Mouse (Mus musculus) lung, postnatal 36 days (tissue): Measurements from ENCODE around the gene Noxred1.
A peak's percentile ranks its signal among the peaks of the same experiment; 100 is the strongest.
"Not testable (repeated sequence)": the region's sequence is repeated elsewhere in the genome, so short reads cannot be mapped to it uniquely, and the experiment has no call there.

Source experiments
- DNase-seq: peaks from one replicate; pipeline ENCODE4 v3.0.0; 2022; ENCODE audit warnings: mixed read lengths

Noxred1 gene

DNA sequence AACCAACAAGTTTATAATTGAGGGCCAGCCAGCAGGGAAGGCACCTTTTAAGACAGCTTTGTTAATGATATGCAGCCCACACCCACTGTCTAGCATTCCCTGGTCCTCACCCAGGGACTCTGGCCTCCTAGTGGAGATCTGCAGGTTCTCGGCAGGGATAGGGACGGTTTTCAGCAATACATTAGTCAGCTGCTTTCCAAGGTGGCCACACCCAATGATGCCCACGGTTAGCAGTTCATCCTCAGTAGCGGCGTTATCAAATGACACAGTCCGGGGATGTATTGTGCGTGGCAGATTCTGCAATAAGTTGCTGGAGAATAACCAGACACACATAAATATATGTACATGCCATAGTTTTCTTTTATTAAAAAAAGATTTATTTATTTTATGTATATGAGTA is 11.7 kb downstream of the Noxred1 start:
- DNase-seq: no peak

DNA sequence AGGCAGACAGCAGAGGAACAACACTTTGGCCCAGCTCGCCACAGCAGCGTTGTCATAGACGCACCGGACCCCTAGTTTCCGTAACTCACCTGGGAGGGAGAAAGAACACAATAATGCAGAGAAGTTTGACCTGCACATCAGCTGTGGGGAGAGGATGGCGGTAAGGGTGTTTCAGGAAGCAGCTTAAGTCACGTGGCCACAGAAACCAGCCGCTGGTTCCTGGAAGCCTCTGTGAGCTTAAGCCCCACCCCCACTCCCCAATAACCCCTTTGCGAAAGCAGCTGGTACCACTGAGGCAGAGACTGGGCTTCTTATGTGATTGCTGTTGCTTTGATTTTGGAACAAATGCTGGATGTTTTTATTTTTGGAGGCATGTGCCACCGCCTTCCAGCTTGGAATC is 13.6 kb downstream of the Noxred1 start:
- DNase-seq: no peak

DNA sequence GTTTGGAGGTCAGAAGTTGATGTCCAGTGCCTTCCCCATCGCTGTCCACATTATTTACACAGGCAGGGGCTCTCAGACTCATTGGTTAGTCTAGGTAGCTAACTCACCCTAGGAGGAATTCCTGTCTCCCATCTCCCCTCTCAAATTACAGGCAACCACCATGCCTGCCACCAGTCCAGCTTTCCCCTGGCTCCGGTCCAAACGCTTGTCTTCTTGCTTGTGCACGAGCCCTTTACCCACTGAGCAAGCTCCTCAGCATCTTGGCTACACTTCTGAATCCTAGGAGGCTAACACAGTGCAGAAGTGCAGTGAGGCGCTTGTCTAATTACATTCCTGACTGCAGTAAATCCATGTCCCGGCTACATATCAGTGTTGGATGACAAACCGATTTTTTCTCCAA is 19.2 kb downstream of the Noxred1 start:
- no peak for DNase-seq

DNA sequence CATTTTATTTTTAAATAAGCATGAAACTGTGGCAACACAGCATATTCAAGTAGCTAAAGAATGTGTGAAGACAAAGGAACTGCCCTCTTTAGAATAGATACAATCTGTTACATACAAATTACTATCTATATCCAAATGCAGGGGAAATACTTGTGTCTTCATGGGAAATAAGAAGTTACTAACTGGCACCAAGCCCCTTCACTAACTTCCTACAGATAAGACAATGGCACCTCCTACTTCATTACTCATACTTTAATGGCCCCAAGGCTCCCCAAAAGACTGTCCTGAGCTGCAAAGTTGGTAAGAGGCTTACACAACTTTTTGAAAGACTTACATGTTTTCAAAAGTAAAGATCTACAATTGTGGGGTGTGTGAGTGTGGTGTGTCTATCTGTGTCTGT is 20.9 kb downstream of the Noxred1 start:
- DNase-seq: no peak

DNA sequence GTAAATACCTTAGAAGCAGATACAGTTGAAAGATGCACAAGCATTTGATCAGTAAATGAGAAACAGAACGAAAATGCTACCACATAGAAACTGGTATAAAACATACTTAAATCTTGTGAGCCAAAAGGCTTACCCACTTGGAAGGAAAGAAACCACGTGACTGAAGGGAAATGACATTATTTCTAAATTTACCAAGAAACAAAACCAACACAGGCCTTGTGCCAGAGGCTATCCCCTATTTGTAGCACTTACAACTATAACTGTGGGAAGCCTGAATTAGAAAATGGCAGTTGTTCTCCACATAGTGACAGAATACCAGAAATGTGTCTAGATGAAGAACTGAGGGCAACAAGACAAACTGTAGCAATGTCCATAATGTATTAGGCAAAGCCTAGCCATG is 22.5 kb downstream of the Noxred1 start:
- DNase-seq: no peak

DNA sequence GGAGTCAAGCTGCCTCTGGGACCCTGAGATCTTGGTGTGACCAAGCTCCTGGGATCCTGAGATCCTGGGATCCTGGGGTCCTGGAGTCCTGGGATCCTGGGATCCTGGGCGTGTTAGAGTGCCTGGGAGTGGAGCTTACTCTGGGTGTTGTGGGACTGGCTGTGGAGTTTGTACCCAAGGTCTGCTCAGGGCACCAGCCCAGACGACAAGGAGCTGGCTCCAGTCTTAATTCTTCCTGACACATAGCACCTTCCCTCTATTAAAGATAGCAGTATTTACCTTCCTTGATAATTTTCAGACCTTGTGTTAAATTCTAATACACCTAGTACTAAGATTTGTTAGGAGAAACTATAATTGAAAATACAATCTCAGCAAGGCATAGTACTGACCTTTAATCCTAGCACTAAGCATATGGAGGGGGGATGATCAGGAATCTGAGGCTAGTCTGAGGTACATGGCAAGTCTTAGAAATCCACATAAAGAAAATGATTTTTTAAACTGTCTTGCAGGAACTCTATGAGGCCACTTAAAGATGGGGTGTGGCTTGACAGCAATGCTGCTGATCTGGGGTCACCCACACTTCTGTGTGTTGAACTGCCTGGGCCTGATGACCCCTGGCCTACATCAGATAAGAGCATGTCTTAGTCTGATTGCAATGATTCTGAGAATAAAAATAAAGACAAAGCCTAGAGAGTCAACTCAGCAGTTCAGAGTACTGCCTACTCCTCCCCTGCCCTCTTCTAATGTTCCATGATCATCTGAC is 25.5 kb downstream of the Noxred1 start:
- no peak for DNase-seq

DNA sequence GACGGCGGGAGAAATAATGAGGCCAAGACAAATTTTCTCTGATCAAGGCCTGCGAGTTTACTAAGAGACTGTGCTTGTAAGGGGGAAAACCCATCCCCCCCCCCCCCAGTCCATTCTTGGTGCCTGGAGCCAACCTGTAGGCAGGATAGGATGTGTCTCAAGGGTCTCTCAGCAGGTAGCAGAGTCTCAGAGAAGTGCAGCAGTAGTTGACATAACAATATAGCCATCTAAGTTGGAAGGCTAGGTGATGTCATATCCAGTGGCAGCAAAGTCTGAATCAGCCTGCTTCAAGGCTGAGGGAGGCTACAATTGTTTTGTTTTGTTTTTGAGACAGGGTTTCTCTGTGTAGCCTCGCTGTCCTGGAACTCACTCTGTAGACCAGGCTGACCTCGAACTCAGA is 32.7 kb downstream of the Noxred1 start:
- not testable (repeated sequence) for DNase-seq

DNA sequence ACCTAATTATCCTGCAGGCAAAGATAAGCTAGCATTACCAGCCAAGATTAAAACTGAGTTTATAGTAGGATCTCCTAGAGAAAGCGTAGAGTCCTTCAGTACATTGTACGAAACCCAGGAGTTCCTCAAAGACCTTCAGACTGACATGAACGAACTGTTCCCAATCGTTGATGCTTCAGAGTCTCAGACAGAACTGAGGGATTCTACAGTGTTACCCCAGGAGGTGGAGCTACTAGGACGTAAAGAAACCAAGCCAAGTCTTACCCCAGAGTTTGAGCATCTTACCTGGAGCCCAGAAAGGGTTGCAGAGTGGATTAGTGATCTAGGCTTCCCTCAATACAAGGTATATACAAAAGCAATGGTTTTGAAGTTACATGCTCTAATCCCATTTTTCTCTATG is 36.8 kb downstream of the Noxred1 start:
- DNase-seq: no peak

DNA sequence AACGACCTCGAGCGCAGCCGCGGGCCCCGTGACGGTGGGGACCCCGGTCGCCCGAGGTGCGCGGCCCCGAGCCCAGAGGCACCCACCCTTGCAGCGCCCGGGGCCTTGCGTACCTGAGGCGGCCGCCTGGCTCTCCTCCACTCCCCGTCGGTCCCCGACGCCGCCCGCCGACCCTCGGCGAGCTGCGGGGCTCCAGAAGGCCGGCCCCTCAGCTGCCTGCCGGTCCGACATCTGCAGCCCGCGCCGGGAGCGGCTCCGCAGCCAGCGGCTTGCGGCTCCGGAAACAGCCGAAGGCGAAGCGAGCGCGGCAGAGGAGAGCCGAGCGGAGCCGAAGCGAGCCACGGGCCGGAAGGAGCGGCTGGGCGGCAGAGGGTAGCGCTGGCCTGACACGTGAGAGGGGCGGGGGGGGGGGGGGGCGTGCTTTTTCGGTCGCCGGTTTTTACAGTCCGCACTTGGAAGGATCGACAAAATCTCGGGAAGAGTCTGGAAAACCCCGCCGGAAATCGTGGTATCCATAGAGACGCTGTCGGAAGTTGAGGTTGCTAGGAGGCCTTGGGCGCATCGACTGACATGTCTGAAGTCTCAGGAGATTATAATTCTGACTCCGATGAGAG is 38.5 kb downstream of the Noxred1 start, which contains the start of gene Tmed8:
Gene Tmed8, minus strand, starts transcription at position 482 of the 614 bp plus-strand sequence.
- DNase-seq: peak; percentile 79

DNA sequence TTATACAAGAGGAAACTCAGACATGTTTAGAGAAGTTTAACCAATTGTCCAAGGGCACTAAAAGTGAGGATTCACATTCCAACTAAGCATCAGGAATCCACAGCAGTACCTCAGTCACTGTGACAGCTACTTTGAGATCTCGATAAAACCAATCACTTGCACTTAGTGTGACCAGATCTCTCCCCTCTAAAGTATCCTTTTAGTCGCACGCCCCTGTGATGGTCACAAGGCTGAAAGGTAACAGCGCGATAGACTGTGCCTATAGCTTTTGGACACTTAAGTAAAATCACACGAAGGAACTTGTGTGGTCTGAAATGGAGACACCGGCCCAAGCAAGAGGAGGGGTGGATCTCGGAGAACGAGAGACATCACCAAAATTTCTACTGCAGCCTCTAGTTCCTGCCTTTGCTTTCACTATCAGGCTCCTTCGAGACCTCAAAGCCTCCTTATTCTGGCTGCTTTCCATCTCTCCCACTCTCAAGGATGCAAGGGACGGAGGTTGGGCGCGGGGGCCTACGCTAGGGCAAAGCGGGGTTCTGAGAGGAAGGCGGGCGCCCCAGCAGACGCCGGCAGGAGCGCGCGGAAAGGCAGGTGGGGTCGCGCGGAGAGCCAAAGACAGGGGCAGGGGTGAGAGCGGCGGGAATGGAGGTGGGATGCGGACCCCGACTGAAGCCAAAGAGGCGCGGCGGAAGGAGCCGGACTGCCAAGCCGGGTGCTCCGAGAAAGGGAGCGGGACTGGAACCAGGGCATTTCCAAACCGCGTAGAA is 39.1 kb downstream of the Noxred1 start, which contains the start of gene Samd15:
Gene Samd15, plus strand, starts transcription at position 518 of the 767 bp plus-strand sequence.
- peak; percentile 47 for DNase-seq

DNA sequence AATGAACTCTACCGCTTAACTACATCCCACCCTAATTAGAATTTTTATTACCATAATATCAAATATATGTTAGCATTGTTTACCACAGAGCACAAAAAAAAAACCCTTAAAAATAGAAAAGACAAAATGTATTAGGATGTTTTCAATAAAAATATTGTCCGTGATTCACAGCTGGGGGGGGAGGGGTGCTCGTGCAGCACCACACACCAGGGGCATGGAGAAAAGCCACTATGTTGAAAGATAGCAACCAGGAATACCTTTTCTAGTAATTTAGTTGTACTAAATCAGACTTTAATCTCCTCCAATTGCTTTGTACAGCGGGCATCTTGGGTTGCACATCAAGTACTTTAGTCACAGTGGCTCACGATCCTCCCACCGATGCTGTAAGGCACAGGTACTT is 39.7 kb downstream of the Noxred1 start:
- no peak for DNase-seq

DNA sequence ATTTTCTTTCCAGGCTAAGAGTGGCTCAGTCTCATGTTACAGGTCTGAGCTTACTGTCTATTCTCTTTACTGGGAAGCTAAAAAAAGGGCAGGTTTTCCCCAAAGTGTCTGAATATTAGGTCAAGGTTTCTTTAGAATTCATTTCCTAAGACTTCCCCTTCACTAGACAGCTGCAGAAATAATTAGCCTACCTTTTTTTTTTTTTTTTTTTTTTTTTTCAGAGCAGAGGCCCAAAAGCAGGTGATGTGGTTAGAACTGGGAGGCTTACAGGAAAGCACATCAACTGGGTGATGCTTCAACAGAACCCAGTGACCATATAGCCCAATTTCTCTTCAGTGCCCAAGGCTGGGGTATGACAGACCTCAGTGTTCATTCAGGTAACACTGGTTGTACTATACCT is 42.2 kb downstream of the Noxred1 start:
- DNase-seq: no peak

DNA sequence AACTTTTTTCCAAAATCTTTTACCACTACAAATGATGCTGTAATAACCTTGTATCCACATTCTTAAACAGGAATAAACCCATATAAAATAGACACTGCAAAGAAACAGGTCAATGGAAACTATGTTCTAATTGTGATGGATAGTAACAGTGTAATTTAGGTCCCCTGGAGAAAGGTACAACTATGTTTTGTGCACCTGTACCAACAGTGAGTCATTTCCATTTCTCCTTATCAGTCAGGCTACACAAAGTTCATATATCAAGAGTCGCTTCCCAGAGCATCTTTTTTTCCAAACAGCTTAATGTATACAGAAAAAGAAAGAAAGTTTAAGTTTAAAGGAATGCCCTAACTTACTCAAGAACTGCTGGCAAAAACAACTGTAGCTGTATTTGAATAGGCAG is 43.5 kb downstream of the Noxred1 start:
- no peak for DNase-seq

DNA sequence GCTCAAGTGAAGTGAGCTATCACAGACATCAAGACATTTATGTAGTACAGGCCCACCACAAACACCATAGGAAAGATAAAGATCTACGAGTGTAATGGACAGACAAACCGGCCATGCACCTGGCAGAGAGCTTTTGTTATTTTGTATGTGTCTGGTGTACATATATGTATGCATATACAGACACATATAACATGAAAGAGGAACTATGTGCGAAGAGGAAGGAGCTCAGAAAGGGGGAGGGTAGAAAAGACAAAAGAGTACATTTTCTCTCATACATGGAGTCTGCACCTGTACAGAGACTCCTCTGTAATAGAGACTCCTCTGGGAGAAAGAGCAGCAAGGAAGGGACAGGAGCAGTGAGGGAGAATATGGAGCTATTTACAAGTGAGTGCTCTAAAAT is 45.5 kb downstream of the Noxred1 start:
- DNase-seq: no peak

DNA sequence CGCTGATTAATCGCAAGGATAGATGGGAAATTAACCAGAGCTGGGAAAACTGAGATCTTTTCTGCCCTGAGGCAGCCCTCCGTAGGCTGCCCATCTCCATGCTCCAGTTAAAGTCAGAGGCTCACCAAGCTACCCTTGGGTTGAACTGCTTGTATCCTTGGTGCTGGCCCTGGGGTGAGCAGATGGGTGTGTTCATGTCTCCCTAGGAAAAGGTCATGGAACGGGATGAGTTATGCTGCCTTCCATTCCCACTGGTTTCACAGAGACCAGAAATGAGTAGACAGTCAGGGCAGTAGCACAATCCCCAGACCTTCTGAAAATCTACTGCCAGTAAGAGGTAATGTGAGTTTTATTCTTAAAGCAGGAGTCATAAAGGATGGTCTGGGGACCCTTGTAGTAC is 60.9 kb downstream of the Noxred1 start:
- DNase-seq: no peak

DNA sequence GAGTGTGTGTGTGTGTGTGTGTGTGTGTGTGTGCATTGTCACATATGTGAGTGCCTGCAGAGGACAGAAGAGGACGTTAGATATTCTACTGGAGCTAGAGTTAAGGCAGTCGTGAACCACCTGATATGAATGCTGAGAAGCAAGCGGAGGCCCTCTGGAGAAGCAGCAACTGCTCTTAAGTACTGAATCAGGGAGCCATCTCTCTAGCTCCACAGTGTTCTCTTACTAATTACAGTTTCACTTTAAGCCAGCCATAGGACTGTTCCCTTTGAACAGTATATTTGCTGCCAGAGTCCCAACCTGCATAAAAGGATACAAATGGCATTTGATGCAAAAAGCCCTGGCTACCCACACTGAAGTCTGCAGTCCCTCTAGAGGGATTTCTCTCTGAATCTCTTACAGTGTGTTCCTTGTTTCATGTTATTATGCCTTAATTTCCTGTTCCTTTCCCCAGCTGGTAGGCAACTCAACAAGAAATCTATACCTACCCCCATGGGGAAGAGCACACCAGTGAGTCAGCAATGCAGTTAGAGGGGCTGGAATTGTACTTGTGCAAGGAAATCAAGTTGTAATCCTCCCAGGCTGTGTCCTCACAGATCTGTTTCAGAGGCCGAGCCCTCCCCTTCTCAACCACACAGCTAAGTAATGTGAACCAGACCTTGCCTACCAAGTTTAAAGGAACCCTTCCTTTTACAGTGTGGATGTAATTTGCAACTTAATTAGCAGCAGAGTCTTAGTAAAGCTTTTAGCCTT is 63.2 kb downstream of the Noxred1 start:
- DNase-seq: no peak
